Mouse (Mus musculus): Measurements from ENCODE around the gene Pheta1.

DNA sequence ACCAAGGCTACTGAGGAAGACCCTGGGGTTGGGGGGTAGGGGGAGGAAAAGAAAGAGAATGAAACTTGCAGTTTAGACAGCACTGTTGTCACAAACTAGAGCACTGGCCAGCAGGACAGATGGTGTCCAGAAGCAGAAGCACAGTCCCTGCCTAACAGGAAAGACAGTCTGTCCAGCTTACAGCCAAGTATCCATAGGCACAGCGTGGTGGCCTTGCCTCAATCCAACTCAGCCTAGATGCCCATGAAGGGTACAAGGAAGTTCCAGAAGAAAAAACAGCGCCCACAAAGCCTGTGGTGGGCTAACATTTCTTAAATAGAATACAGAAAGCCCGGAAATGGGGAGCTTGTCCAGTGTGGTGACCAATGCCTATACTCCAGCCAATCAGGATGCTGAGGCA, 23.2 kb upstream of the Pheta1 start:
- no peak for TF ChIP-seq CTCF (IDR thresholded peaks at IDR 0.05; ENCODE audit: control insufficient read depth, insufficient read depth, low read length)
- no peak for TF ChIP-seq POLR2A (IDR thresholded peaks at IDR 0.05; ENCODE audit: borderline replicate concordance, control insufficient read depth, low read depth, low read length)

Measured in bone marrow, adult 2 months (tissue).